Mouse (Mus musculus): Measurements from ENCODE around the gene Map1a.

DNA sequence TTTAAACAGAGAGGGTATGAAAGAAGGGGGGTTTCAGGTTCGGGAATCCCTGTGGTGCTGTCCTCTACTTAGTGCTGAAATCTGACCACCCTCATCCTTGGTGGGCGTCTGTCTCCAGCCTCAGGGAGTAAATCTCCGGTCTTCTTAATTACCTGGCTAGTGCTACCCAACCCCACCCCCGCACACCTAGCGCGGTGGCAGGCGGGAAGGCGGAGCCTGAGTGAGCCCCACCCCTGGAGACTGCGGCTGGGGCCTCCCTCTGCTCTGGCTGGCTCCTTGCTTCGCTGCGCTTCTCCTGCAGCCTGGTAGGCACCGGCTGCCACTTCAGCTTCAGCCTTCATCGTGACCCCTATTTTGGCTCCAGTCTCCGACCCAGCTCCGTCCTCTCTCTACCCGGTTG, 69.0 kb downstream of the Map1a start:
- TF ChIP-seq ZC3H11A (IDR thresholded peaks at IDR 0.05; ENCODE audit: borderline replicate concordance, low read depth, low read length), result no peak
- TF ChIP-seq MAFK (IDR thresholded peaks at IDR 0.05; ENCODE audit: insufficient read depth, low read depth, low read length), result no peak
- TF ChIP-seq ZNF384 (IDR thresholded peaks at IDR 0.05; ENCODE audit: low read depth, low read length), result no peak

Measured in ES-E14 (cell line).